Mouse (Mus musculus) ovary, postnatal 10 days (tissue): ENCODE results near the gene Dolpp1.

Source experiments
- DNase-seq: peaks from one replicate; pipeline ENCODE4 v3.0.0; 2022; ENCODE audit warnings: low spot score

The Dolpp1 gene

DNA sequence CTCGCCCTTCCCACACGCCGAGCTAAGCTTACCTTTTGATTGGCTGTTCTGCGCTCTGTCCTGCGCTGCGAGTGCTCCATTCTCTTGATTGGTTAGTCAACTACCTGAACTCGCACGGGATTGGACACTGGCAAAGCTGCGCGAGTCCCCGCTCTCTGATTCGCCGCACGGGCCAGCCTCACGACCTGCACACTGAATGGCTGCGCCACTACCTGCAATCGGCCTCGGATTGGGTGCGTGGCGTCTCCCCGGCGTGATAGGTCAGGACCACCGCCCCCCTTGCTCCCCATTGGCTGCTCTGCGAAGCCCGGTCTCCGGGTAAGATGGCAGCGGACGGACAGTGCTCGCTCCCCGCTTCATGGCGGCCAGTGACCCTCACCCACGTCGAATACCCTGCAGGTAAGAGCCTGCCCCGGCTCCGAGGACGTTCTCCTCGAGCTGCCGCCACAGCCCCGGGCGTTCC is at the start of gene Dolpp1:
Gene Dolpp1 (plus strand): TSS at position 141 of the 463 bp plus-strand sequence.
- peak; percentile 90 for DNase-seq

DNA sequence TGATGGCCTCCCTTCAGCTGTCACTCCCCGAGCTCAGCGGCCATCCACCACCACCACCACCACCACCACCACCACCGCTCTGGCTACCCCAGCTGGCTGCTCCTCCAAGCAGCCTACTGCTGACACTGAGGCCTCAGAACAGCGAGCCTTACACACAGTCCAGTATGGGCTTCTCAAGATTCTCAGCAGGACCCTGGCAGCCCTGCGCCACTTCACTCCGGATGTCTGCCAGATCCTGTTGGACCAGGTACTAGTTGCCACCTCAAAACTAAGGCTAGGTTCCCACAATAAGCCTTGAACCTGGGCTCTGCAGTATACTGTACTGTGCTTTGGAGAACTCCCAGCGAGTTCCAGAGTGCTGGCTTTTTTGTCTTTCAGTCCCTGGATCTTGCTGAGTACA is 49.5 kb upstream of the Dolpp1 start:
- DNase-seq = no peak

GRCm38 (mm10) chr2:30343601-30344137 is 48.4 kb upstream of the Dolpp1 start:
- no peak for DNase-seq

DNA sequence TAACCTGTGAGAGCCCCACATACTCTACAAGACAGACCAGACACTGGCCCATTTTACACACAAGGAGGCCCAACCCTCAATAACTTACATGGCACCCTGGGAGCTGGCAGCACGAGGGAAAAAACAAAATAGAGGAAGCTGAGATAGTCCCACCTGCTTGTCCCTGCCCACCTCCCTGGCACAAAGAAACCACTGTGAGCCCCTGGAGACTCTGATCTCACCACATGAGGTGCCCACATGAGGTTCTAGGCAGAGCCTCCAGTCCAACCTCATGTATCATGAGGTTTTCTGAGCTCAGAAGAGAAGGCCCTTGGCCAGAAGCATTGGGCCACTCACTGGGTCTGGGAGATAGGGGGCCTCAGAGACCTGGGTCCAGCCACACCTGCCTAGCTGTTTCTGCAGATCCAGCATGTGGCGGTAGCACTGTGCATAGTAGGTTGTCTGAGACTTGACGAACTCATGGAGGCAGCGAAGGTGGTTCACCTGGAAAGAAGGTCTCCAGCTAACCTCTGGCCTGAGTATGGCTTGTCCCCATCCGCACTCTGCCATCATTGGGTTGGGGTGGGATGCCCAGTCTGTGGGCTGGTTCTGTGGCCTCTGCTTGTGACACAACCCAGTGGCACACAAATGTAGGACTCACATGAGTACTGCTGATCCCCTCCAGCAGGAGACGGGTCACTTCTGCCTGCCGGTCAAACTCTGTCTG is 45.9 kb upstream of the Dolpp1 start:
- no peak for DNase-seq

DNA sequence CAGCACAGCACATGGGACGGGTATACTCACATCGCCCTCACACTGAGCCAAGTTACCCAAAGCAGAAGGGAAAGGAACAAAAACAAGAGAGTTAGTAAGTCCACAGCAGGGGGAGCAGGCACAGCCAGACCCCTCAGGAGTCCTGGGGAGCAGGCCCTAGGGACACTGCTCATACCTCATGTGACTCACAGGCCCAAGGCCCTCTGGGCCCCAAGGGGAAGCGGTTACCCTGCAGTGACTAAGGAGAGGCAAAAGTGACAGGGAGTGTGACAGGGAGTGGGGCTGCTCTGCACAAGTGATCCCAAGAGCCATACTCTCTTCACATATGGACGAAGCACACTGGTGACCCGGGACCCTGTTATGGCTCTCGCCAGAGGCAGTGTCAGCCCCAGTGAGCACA is 42.9 kb upstream of the Dolpp1 start:
- DNase-seq = no peak

DNA sequence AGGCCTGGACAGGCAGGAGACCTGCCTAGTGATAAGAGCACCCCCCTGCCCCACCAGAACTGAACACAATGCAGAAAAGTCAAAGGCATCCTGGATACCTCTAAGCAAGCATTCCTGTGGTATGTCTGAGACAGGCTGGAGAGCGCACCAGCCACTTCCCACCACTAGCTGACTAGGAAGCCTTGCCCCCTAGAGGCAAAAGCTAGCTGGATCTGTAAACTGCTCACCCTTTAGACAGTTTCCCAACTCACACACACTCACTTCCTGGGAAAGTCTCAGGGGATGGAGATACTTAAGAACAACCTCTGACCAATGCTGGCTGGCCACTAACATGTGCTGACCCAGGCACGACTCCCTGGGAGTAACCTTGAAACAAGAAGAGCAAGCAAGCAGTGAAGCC is 40.9 kb upstream of the Dolpp1 start:
- no peak for DNase-seq

DNA sequence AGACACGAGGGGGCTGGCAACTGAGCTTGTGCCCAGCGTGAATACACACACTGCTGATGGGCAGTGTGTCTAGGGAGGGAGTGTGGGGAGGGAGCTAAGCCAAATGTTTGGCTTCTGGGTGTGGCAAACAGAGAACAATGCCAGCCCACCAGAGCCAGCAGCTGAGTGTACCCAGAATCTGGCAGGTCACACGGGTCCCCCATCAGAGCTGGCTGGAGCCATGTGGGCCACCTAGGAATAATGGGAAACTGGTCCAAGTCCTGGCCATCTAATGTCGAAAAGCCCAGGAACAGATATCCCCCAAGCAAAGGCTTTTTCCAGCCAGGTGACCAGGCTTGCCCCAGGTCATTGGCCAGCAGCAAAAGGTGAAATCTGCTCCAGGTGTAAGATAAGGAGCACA is 36.2 kb upstream of the Dolpp1 start:
- no peak for DNase-seq

DNA sequence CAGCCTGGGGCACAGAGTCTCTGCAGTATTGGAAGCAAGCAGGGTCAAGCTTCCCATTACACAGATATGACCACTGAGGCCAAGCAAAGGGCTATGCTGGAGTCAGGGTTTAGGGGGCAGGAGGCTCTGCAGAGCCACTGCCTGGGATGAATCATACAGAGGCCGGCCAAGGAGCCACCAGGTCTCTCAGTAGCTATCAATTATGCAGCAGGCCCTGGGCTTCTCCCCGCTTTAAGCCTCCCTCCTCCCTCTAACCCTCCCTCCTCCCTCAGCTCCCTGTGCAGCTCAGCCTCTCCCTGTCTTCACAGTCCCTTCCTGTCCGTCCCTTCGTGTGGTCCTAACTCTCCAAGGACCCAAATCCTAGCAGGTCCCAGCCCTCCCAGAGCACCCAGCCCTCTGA is 35.8 kb upstream of the Dolpp1 start:
- no peak for DNase-seq

DNA sequence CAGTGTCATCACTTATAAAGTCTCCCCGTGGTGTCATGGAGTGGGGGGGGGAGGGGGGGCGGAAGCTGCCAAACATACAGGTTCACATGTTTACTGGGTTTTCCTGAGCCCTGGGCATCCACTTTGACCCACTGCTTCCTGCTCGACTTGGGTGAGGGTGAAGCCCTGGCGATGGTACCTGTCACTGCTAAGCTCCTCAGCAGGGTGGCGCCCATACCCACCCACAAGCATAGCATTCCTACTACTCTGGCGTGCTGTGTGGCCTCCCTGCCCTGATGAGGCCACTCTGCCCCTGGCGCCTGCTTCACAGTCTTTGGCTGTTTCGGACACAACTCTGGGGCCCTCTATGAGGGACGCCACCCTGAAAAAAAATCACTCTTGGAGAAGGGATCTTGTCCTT is 35.1 kb upstream of the Dolpp1 start:
- no peak for DNase-seq

DNA sequence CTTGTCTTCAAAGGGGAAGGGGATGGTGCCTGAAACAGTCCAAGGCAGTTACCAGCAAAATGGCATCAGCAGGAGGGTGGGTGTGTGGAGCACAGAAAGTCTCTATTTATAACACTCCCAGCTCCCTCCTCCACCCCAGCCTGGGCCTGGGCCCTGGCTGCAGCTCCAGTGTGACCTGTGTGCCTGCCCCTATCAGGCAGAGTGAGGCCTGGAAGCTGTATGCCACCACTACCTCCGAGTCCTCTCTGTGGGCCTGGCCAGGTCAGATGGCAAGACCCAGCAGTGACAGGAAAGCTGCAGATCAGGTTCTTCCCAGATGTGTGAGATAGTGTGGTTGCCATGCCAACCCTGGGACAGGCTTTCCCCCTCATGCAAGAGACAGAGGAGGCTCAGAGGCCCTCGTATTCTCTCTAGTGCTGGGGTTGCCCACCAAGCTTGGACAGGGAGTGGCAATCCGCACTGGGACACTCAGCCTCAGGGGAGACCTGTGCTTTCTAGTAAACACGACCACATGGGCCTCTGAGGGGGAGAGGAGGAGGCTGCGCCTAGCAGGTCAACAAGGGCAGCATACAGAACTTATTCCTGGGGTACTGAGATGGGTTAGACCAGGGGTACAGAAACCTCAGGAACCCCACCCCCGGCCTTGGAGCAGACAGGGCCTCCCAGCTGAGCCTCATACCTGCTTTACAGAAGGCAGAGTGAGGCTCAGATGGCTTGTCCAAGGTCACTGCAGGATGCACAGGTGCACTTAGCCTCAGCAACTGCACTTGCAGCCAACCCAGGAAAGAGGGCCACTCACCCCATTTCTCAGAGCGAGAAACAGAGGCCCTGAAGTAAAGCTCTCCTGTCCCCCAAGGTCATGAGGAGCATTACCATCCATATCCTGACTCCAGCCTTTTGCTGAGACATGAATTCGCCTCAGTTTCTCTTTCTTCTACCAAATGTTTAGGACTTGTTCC is 34.2 kb upstream of the Dolpp1 start:
- DNase-seq = no peak

- DNase-seq = peak; percentile 49
Observed at GRCm38 (mm10) chr2:30358533-30359531, 33.2 kb upstream of the Dolpp1 start, which contains the start of gene Sh3glb2. TSS of gene Sh3glb2 (minus strand) at chr2:30359337.

GRCm38 (mm10) chr2:30360626-30361025 is 31.4 kb upstream of the Dolpp1 start:
- no peak for DNase-seq

DNA sequence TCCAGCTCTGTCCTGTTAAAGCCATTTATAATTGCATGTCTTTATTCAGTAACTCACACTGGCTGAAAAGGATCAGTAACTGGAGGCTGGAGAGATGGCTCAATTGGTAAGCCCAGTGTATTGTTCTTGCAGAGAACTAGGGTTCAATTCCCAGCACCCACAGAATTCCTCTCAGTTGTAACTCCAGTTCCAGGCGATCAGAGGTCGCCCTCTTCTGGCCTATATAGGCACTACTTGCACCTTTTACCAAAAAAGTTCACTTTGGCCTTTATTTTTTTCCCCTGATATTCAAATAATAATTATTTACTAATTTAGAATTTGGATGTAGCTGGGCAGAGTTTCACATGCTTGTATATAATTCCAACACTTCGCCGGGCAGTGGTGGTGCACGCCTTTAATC is 29.2 kb upstream of the Dolpp1 start:
- no peak for DNase-seq

DNA sequence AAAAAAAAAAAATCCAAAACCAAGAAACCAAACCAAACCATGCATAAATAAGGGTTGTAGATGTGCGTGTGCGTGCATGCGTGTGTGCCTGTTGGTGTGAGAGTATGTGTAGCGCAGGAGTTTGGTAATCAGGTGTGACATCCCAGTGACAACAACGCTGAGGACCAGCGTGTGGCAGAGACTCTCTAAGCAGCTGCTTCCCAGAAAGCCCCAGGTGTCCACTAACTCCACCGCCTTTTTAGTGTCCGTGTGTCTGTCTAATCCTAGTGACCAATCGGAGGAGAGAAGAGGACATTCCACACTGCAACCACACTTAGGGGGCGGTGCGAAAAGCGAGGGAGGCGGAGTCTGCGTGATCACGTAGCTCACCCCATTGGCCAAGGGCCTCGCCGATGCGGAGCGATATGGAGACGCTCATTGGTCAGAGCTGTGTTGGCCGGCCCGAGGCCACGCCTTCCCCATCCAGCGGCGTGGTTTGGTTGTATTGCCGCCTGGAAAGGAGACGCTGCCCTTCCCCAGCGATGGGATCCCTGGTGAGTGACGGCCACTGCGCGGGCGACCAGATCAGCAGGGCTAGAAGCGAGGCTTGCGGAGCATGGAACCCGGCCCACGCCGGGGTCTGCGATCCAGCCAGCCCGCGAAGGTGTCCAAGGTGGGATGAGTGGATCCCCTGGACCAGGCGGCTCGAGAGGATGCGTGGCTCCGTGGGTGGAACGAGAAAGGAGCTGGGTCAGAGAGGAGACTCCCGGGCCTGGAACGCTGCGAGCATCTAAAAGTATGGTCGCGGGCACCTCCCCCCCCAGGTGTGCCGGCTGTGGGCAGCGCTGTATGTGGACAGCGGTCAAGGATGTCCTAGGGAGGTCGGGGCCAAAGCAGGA is 28.0 kb upstream of the Dolpp1 start, which contains the start of gene Miga2:
Gene Miga2 (plus strand): TSS at position 461 of the 878 bp plus-strand sequence.
- DNase-seq = peak; percentile 87

GRCm38 (mm10) chr2:30365281-30366069 is 26.6 kb upstream of the Dolpp1 start:
- DNase-seq = no peak

- no peak for DNase-seq
Observed at GRCm38 (mm10) chr2:30366203-30366602, 25.9 kb upstream of the Dolpp1 start.

DNA sequence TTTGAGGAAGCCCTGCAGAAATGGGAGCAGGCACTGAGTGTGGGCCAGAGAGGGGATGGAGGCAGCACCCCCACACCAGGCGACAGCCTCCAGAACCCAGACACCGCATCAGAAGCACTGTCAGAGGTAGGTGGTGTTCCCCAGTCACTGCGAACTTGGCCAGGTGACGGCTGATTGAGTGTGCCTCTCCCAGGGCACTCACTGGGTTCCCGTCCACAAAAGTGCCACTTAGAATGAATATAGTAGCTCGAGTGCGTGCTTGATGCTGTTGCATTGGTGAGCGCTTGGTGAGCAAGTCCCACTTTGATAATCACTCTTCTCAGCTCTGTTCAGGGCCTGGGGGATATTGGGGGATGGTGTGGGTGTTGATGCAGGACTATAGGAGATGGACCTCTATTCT is 20.5 kb upstream of the Dolpp1 start:
- no peak for DNase-seq

GRCm38 (mm10) chr2:30372726-30373125 is 19.3 kb upstream of the Dolpp1 start:
- DNase-seq = no peak

DNA sequence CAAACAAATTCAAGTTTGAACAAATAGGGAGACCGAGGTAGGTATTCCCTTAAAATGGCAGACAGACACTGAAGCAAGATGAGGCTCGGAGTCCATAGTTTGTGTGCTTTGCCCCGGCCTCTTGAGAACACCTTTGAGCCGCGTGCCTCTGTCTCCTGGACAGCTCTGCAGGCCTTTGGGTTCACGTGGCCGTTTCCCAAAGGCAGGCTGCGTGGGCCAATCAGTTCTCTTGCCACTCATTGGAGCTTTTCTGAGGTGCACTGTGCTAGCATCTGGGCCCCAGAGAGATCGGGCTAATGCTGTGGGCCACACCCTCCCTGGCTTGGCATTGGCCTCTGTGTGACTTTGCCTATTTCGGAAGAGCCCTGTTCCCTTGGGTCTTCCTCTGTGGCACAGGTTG is 16.2 kb upstream of the Dolpp1 start:
- no peak for DNase-seq

DNA sequence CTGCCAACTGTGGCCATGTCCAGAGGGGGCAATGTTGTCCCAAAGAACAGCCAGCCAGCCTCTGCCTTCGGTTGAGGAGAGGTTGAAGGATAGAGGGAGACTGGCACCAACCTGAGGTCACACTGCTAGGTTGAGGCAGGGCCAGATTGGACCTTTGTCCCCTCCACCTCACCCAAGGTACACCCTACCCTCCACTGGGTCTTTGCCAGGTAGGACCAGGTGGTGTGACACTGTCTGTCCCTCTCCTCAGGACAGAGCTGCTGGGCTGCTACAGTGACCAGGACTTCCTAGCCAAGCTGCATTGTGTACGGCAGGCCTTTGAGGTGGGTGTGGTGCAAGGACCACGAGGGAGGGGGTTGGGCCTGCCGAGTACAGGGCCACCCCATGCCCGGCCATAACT is 14.3 kb upstream of the Dolpp1 start:
- no peak for DNase-seq
